Mouse (Mus musculus) erythroblast, embryonic 14.5 days (primary cell): Measurements from ENCODE around the gene Gm17324.

ENCODE experiments used
- GATA1 ChIP-seq: IDR thresholded peaks from 2 replicates; pipeline ENCODE4 v1.6.1; 2012; ENCODE audit warnings: low read length, inconsistent platforms, mixed read lengths
- TAL1 ChIP-seq: IDR thresholded peaks from 3 replicates; pipeline ENCODE4 v1.6.1; 2012; ENCODE audit warnings: low read length, inconsistent platforms, mixed read lengths

GRCm38 (mm10) chr9:78429551-78429950, 19.0 kb downstream of the Gm17324 start:
- TF ChIP-seq GATA1 (no peak), TAL1 (no peak)
